Mouse (Mus musculus): ENCODE data around the gene Ptpn13.

The Ptpn13 gene

GRCm38 (mm10) chr5:103424678-103425319, at the start of gene Ptpn13:
Gene Ptpn13, plus strand, starts transcription at chr5:103425192.
- DNase-seq (ENCODE audit: low read depth in 1 of 2, low spot score in 2 of 2): peak; percentile 4 to 5

DNA sequence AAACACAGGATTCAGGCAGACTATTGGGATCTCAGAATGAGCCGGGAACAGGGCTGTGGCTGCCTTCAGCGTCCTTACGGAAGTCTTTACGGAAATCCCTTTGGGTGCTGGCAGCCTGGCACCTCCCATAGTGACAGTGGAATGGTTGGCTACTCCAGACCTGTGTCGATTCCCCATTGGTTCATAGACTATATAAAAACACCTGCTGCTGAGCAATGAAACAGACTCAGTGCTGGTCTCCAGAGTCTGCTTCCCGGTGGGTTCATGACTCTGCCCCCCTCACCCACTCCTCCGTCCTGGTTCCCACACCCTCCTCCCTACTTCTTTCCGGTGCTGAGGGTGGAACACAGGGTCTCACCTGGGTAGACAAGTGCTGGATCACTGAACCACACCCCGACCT, 49.8 kb upstream of the Ptpn13 start:
- no peak for DNase-seq (ENCODE audit: low read depth in 1 of 2, low spot score in 2 of 2)

DNA sequence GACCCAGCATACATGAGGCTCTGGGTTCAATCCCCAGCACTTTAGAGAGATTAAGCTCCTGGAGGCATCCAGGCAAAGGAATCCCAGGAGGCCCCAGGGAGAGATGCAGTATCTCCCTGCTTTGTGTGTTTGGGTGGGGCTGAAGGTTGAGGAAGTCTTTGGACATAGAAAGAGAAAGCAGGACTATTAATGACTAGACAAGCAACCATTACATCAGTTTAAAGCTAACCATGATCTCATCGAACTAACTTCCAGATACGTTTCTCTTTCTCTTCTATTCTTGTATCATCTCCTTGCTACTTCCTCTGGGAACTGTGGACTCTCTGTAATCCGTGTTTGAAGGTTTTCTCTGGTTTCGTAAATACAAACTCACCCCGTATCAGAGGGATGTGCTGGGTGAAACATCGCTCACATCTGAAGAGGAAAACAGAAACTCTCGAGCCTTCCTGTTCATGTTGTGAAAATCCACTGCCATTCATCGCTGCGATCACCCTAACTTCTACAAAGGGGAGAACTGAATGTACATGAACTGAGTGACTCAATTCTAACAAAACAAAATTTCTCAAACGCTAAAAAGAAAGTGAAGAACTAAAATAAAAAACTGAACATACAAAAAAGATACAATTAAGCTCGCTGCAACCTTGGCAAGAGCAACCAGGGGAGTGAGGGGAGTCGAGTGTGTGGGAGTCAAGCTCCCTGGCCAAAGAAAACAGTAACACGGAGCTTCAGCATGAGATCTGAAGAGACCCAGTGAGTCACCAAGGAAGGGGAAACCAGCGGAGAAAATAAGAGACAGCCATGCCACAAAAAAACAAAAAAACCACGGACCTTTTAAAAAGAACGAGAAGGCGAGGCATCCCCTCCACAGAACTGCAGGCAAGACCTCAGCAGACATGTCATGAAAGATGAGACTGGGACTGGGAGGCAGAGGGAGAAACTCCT, 48.4 kb upstream of the Ptpn13 start:
- DNase-seq (ENCODE audit: low read depth in 1 of 2, low spot score in 2 of 2): no peak

DNA sequence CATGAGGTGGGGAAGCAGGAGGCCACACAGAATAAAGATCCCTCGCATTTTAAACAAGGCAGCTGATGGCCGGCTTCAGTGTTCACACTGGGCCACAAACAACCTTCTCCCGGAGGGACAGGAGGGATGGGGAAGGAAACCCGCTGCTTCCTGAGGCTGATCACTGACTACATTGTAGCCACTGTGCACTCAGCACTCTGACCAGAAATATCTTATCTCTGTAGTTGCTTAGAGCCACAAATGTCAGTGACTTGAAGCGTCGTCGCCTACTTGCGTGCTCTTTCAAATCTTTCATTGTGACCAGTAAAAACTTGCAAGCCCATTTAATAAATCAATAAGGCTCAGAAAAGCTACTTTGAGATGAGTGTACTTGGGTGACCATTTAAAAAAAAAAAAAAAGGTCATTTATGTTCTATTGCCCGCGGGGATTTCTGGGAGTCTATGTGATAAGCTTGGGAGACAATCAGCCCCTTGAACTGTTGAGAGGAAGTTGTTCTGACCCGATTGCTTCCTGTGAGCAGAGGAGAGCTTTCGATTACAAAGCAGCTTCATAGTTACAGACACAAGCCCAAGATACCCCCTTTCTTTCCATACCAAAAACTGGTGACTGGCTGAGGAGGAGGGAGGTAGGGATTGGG, 47.4 kb upstream of the Ptpn13 start:
- no peak for DNase-seq (ENCODE audit: low read depth in 1 of 2, low spot score in 2 of 2)

GRCm38 (mm10) chr5:103380785-103381527, 44.0 kb upstream of the Ptpn13 start:
- no peak for DNase-seq (ENCODE audit: low read depth in 1 of 2, low spot score in 2 of 2)

GRCm38 (mm10) chr5:103382951-103383350, 42.0 kb upstream of the Ptpn13 start:
- no peak for DNase-seq (ENCODE audit: low read depth in 1 of 2, low spot score in 2 of 2)

- no peak for DNase-seq (ENCODE audit: low read depth in 1 of 2, low spot score in 2 of 2)
These were observed 41.0 kb upstream of the Ptpn13 start for GRCm38 (mm10) chr5:103384021-103384420.

- DNase-seq (ENCODE audit: low read depth in 1 of 2, low spot score in 2 of 2): no peak
These were observed 37.4 kb upstream of the Ptpn13 start for GRCm38 (mm10) chr5:103387540-103388026.

- DNase-seq (ENCODE audit: low read depth in 1 of 2, low spot score in 2 of 2): peak in 1 of 2 experiments; percentile 5
These were observed 35.6 kb upstream of the Ptpn13 start for GRCm38 (mm10) chr5:103389415-103389814.

DNA sequence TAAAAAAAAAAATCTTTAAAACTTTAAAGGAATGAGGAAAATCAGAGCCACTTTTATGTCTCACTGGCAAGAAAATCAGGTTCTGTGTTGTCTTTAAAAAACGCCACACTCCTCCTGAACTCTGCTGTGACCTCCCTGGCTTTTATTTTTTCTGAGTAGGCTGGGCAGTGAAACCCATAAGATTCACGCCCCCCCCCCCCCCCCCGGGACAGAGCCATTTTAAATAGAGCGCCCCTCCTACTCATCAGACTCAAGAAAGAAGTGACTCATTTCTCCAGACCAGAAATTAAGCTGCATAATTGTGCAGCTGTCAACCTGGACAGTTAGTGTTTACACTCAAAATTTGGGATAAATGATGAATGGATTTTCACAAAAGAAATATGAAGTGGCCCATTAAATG, 31.8 kb upstream of the Ptpn13 start:
- DNase-seq (ENCODE audit: low read depth in 1 of 2, low spot score in 2 of 2): no peak

DNA sequence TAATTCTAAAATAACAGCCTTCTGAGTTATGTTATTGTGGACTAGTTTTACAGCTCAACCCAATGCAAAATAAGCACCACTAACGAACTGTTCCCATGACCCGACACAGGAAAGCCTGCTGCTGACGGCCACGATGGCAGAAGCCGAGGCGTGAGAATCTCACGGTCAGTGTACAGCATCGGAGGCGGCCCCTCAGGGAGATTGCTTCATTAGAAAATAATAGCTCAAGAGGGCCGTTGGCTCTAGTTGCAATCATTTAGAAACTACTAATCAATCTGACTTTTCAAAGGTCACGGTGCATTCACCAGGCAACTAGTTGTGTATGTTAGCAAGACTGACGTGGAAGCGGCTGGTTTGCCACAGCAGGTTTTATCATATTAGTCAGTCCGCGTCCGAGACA, 31.2 kb upstream of the Ptpn13 start:
- no peak for DNase-seq (ENCODE audit: low read depth in 1 of 2, low spot score in 2 of 2)

- DNase-seq (ENCODE audit: low read depth in 1 of 2, low spot score in 2 of 2): no peak
These were observed 29.3 kb upstream of the Ptpn13 start for GRCm38 (mm10) chr5:103395683-103396082.

DNA sequence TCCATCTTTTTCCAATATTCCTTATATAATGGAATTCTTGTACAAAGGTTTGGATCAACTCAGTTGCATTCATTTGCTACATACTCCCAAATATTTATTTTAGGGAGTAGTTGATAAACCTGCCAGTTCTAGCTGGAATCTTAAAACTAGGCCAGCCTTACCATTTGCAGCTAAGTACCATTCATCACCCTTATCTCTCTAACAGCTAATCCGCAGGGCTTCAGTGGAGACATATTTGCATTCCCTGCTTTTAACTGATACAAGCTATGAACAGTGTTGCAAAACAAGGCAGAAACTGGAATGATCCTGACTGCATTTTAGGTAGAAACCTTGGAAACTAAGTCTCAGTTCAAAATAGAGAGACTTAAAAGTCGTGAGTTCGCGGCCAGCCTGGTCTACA, 27.6 kb upstream of the Ptpn13 start:
- DNase-seq (ENCODE audit: low read depth in 1 of 2, low spot score in 2 of 2): no peak

DNA sequence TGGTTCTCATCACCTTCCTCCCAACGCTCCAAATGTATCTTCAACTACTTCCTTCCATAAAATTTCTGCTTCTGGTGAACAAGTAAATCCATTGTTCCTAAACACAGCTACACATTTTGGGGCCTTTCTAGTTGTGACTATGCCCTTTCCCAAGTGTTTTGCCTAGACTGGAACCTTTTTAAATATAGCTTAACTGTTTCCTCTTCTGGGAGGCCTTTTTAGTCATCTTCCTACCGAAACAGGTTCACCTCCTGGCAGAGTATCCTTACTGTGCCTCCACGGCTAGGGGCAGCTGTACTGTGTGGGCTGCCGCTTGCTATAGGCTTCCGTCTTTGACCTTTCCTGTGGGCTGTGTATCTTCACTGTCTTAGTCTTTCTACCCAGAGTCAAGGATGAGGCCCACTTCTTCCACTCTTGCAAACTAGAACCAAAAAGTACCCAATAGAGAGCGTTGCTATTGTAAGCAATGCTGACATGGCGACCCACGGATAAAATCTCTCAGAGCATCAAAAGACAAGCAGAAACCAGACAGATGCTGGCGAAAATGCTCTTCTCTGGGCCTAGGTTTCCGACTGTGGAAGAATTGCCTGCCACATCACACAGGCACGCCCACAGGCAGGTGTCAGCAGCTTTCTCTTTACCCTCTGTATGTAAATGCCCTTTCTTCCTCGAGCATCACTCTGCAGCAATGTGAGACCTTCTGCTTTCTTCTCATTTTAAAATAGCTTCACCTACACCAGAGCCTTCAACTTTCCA, 20.6 kb upstream of the Ptpn13 start:
- no peak for DNase-seq (ENCODE audit: low read depth in 1 of 2, low spot score in 2 of 2)

DNA sequence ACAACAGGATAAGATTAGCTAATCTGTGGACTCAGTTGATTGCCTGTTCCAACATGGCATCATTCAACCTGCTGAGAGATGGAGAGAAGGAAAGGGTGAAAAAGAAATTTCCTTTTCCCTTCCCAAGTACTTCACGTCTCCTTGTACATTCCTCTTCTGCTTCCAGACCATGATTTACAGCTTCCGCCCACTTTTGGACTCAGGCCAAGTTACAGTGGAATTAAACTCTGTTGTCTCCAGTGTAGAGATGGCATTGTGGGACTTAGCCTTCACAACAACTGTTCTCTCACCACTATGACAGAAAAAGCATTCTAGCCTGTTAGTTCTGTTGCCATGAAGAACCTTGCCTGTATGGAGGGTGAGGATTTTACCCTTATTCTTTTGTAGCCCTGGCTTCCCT, 19.1 kb upstream of the Ptpn13 start:
- no peak for DNase-seq (ENCODE audit: low read depth in 1 of 2, low spot score in 2 of 2)

DNA sequence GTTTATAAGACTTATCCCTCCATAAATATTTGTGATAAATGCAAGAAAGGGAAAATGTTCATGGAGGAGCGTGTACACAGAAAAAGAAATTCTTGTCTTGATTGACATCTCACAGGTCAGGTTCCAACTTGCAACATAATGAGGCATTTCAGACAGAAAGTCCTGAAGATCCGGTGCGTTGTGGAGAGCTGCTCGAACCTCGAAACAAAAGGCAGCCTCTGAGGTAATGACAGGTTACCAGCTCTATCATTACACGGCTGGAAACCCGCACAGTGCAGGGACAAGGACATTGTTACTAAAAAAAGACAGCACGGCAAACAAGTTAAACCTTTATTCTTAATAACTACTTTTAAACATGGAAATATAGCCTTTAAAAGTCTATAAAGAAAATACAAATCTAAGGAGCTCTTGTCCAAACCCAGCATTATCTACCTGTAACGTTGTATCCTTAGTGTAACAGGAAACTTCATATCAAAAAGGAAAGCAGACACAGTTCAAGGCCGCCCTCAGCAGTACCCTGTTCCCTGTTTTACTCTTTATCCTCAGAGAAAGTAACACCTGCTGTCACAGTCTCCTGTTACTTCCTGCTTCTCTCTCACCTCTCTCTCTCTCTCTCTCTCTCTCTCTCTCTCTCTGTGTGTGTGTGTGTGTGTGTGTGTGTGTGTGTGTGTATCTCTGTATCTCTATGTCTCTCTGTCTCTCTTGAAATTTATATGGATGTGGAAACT, 12.8 kb upstream of the Ptpn13 start:
- DNase-seq (ENCODE audit: low read depth in 1 of 2, low spot score in 2 of 2): no peak

GRCm38 (mm10) chr5:103414542-103414941, 10.4 kb upstream of the Ptpn13 start:
- no peak for DNase-seq (ENCODE audit: low read depth in 1 of 2, low spot score in 2 of 2)

- no peak for DNase-seq (ENCODE audit: low read depth in 1 of 2, low spot score in 2 of 2)
These were observed 7.0 kb upstream of the Ptpn13 start for GRCm38 (mm10) chr5:103418009-103418408.

- DNase-seq (ENCODE audit: low read depth in 1 of 2, low spot score in 2 of 2): no peak
These were observed 6.1 kb upstream of the Ptpn13 start for GRCm38 (mm10) chr5:103418886-103419285.

DNA sequence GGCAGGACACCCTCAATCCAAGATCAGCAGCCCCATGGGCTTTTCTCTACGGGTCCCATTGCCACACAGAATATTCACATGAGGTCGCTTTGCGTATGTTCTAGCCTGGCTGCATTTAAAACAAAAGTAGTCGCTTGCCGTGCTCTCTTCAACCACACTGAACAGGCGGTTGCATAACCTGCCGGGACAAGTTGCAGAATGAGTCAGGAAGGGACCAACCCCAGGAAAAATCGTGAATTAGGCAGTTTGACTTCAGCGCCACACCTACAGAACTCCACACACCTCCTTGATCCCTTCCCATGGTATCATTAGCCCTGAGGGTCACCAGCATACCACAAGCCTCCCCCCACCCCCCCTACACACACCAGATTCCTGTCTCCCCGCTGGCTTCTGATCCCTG, 4.4 kb upstream of the Ptpn13 start:
- no peak for DNase-seq (ENCODE audit: low read depth in 1 of 2, low spot score in 2 of 2)
